Mouse (Mus musculus) cerebellum, adult 9-10 months (tissue): ENCODE measurements around the gene 1700018F24Rik.
"Not testable (repeated sequence)": the region's sequence is repeated elsewhere in the genome, so short reads cannot be mapped to it uniquely, and the experiment has no call there.

Experiments used
- DNase-seq: peaks from one replicate; pipeline ENCODE4 v3.0.0; 2022

The 1700018F24Rik gene

DNA sequence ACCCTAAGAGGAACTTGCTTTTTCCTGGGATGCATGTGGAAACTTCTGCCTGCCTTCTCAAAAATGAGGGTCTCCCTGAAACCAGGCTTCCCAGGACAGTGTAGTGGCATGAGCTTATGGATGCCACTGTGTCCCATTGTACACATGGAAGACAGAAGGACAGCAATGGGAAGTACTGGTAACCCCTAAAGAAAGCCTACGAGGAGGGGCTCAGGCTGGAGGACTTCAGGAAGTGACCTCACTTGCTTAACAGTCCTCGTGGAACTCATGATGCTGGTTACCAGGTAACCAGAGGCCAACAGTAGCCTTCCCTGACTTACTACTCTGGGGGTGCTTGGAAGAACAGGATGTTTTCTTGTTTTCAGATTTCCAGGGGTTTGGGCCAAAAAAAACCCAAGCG, at the start of gene 1700018F24Rik:
Gene 1700018F24Rik (plus strand): TSS at position 301 of the 400 bp plus-strand sequence.
- DNase-seq = not testable (repeated sequence)

DNA sequence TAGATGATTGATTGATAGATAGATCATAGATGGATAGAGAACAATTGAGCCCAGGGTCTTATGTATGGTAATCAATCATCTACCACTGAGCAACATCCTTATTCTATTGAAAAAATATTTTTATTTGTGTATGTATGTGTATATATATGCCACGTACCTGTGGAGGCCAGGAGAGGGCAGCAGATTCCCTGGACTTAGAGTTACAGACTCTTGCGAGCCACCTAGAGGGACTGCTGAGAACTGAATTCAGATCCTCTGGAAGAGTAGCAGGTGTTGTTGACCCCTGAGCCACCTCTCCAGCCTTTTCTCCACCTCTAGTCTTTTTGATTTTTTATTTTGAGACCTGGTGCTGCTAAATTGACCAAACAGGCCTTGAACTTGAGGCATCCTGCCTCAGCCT, 44.3 kb upstream of the 1700018F24Rik start:
- DNase-seq = no peak

DNA sequence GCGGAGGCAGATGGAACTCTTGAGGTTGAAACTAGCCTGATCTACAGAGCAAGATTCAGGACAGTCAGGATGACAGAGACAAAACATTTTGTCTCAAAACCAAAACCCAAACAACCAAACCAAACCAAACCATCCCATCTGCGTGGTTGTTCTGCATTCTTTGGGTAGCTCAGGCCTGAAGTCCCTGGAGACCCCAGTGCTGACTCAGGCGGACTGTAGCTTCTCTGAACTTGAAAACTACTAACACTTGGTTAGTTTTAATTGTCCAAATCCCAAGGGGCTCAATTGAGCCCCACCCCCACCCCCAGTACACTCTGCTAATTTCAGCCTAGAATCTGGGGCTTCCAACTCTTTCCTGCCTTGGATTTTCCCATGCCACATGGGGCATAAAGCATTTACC, 39.4 kb upstream of the 1700018F24Rik start:
- no peak for DNase-seq

DNA sequence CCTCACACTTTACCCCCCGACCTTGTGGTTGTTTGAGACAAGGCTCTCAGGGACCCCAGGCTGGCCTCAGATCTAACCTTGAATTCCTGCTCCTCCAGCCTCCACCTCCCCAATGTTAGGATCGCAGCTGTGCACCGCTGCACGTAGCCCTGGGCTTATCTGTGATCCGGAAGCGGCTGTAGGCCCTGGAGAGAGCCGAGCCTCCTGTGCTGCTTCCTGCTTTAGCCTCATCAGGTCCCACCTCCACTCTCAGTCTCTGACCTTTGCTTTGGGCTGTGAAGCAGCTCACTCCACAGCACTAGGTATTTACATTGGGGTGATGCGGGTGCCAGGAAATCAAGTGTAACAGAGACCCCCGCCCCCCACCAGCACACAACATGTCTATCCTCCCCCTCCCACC, 38.3 kb upstream of the 1700018F24Rik start:
- no peak for DNase-seq

DNA sequence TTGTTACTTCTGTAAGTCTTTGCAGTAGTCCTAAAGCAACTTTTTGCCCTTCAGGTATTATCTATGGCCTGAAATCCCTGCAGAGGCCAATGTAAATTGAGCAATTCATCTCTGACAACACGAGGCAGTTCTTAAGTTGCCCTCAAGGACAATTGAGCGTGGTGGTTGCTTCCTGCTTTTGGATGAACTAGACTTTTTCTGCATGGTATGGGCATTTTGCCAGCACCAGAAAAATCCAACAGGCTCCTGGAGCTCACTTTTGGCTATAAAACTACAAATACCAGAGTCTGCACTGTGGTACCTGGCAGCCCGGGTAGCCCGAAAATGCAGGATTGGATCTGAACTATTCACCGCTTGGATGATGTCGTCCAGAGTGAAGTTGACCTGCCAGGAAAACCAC, 37.2 kb upstream of the 1700018F24Rik start:
- no peak for DNase-seq

DNA sequence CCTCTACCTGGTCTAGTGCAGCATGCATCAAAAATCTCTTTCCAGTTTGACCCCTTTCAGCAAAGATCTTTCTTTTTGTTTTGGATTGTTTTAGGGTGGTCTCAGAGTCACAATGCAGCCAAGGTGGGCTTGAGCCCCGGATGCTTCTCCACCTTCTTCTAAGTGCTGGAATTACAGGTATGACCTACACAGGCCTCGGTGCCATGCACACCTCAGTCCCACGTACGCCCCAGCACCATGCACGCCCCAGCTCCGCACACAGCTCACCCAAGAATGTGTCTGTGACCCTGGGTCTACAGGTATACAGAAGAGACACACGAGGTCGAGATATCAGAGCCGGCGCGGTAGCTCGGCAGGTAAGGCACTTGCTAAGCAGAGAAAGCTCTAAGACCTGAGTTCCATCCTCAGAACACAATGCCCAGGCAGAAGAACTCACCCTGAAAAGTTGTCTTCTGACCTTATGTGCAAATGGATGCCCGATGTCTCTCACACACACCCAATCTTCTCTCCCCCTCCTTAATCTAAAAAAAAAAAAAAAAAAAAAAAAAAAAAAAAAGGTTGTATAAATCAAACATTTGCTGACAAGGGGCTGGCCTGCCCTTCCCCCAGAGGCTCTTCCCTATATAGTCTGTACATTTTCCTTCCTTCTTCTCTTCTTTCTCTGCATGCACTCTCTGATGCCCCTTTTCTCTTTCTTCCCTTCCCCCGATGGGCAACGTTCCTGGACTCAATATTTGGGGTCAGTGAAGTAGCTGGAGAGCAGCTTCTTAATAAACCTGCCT, 33.7 kb upstream of the 1700018F24Rik start:
- no peak for DNase-seq

DNA sequence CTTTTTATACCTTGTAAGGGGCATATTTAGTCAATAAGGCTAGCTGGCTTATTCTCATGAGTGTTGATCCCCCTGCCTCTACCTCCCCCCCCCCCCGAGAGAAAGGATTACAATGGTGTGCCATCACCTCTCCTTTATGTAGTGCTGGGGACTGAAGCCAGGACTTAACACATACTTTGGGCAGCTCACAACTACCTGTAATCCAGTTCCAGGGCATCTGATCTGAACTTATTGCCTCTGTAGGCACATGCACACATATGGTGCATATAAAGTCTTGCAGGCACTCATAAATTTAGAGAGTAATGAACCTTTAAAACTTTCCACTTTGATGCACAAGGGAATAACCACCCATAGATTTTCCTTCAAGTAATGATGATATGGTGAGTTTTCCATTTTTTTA, 28.5 kb upstream of the 1700018F24Rik start:
- DNase-seq = no peak

DNA sequence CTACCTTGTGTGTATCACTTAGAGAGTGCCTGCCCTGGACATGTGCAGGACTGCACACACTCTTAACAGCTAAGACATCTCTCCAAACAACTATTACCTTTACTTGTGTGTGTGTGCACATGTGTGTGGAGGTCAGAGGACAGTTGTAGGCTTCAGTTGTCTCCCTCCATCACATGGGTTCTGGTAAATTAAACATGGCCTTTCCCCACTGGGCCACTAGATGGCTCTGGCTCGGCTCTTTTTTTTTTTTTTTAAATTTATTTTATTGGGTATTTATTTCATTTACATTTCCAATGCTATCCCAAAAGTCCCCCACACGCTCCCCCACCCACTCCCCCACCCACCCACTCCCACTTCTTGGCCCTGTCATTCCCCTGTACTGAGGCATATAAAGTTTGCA, 26.0 kb upstream of the 1700018F24Rik start:
- DNase-seq = not testable (repeated sequence)

DNA sequence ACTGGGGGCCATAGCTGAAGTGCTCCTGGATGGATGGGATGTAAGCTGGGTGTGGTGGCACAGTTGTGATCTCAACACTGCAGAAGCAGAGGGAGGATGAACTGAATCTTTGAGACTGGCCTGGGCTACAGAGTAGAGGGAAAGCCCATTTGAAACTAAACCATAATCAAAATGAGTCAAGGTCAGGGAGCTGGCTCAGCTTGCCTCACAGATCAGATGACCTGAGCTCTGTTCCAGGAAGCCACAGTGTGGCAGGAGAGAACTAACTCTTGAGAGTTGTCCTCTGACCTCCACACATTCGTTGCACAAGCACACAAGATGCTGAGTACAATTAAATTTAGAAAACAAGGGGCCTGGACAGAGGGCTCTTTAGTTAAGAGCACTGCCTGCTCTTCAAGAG, 22.5 kb upstream of the 1700018F24Rik start:
- not testable (repeated sequence) for DNase-seq

DNA sequence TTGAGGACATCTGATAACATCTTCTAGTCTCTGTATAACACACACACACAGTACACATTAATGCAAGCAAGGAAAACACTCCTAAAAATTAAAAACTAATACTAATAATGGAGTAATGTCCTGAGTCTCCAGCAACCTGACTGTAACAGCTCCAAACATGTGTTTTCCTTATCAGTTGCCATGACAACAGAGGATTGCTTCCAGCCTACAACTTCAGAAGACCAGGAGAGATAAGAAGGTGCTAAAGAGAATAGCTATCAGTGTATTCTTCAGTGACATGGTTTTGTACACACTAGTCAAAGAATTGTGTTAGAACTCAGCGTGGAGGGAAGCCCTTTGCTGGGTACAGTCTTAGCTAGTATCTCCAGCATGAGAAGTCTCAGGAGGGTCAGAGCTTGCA, 22.1 kb upstream of the 1700018F24Rik start:
- DNase-seq = not testable (repeated sequence)

DNA sequence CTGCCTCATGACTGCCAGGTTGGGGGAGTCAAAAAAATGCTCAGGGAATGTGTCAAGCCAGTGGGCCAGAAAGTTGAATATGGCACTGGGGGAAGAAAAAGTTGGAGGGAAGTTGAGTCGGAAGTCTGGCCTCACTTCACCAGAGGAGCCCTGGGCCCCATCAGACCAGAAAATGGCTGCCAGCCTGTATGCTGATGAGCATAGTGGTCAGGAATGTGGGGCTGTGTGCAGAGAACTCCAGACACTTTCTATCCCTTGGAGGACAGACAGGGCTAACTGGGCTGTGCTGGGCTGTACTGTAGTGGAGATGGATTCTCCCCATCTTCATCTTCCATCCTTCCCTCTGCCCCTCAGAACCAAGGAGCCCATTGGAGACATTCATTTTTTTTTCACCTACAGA, 12.3 kb upstream of the 1700018F24Rik start:
- not testable (repeated sequence) for DNase-seq

DNA sequence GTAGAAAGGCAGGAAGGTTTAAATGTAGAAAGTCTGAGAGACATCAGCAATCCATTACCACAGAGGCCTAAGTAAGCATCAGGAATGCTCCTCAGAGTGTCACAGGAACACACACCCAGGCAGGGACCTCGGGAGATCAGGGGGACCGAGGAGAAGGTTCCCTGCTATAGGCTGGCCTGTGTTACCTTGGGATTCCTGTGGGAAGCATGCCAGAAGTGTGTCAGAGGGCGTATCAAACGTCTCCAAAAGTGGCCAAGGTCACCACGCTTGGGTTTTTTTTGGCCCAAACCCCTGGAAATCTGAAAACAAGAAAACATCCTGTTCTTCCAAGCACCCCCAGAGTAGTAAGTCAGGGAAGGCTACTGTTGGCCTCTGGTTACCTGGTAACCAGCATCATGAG, 10.4 kb upstream of the 1700018F24Rik start, which contains the start of gene Gm4871:
Gene Gm4871 (minus strand): TSS at position 364 of the 400 bp plus-strand sequence.
- DNase-seq = not testable (repeated sequence)

DNA sequence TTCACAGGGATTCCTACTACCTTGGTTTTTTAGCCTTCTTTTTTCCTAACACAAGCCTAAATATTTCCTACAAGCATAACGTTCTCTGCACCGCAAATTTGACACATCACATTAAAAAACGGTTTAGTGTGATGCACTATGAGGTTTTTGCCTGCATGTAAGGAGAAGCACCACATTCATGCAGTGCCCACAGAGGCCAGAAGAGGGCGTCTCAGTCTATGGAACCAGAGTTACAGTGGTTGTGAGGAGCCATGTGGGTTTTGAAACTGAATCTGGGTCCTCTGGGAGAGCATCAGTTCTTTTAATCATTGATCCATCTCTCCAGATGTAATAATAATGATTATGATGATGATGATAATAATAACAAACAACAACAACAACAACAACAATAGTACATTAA, 1.2 kb upstream of the 1700018F24Rik start:
- no peak for DNase-seq

DNA sequence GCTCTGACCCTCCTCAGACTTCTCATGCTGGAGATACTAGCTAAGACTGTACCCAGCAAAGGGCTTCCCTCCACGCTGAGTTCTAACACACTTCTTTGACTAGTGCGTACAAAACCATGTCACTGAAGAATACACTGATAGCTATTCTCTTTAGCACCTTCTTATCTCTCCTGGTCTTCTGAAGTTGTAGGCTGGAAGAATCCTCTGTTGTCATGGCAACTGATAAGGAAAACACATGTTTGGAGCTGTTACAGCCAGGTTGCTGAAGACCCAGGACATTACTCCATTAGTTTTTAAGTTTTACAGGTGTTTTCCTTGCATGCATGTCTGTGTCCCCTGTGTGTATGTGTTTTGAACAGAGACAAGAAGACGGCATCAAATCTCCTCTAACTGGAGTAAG, 11.4 kb downstream of the 1700018F24Rik start:
- not testable (repeated sequence) for DNase-seq

DNA sequence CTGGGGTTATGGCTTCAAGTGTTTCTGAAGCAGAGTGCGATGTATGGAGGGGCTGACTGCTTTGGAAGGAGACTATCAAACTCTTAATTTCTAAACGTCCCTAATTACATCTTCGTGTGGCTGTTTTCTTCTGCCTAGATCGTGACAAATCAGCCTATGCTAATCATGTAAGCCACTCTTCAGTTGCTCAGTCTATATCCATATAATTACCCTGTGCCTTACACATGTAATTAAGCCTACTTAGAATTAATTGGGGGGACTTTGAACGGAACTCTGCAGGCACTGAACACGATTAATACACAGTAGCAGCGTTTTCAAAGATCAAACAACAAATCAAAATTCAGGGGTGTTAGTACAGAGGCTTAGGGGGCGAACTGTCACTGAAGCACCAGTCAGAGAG, 15.1 kb downstream of the 1700018F24Rik start:
- DNase-seq = no peak

DNA sequence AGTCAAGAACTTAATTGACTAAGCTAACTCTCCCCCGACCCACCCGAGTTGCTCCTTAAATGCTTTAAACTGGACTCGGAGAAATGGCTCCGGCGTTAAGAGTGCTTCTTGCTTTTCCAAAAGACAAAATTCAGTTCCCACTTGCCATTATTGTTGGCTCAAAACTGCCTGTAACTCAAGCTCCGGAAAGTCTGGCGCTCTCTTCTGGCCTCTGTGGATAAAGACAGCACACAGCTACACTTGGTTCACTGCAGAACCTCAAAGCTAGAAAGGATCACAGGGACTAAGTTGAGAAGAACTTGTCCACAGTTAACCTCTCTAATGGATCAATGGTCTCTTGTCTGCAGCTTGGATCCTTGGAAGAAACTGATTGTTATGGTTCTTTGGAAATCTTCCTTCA, 15.9 kb downstream of the 1700018F24Rik start:
- no peak for DNase-seq

DNA sequence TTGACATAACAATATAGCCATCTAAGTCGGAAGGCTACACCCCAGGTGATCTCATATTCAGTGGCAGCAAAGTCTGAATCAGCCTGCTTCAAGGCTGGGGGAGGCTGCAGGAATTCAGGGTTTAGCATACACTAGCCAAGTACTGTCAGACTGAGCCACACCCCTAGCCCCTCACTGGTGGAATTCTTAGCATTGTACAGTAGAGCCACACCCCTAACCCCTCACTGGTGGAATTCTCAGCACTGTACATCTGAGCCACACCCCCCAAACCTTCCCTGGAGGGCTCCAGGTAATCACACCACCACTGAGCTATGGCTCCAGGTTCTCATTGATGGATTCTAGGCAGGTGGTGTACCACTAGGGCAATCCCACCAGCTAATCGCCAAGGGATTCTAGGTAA, 16.7 kb downstream of the 1700018F24Rik start:
- no peak for DNase-seq

DNA sequence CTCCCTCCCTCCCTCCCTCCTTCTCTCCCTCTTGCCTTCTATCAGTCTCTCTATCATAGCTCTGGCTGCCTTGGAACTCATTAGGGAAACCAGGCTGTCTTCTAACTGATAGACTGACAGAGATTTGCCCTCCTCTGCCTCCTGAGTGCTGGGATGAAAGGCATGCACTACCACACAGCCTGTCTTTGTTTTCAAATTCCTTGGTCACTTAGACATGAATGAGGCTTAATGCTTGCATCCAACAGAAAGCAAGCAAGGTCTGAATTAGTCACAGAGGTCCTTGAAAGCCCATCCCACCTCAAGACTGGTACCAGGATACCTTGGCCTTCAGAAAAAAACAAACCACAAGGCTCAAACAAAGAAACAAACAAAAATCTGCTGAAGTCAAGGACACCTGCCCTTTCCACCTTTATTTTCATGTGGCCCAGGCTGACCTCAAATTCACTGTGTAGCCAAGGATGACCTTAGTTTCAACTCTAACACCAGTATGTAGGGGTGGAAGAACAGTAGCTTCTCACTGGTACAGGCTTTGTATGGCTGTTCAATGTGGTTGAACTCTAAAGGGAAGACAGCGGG, 22.1 kb downstream of the 1700018F24Rik start:
- no peak for DNase-seq

DNA sequence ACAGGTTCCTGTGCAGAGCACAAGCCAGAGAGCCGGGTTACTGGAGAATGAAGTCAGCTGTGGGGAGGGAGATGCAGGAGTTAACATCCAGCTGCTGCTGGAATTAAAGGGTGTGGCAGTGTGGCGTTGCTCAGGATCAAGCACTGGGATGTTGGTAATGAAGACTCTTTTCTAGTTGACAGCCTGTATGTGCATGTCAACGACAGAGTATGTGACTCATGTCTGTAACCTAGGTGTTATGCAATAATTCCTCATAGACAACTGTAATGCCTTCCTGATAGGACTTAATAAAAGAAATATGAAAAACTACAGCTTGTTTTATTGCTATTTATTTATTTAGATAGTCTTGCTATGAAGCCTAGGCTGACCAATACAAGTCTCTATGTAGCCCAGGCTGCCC, 26.1 kb downstream of the 1700018F24Rik start:
- no peak for DNase-seq

DNA sequence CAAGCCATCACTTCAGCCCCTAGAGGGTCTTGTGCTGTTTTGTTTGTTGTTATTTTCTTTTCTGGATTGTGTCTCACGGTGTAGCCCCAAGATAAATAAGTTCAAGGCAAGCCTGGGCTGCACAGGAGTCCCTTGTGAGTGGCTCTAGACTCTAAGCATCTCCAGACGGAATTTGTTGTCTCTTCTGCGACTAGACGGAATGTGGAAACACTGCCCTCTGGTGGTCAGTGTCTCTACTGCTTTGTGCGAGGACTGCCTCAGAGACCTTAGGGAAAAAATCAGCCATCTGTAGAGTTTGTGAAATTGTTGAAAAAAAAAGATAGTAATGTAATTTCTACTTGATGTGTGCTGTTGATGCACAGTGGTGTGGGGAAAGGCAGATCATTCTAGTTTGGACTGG, 26.9 kb downstream of the 1700018F24Rik start:
- DNase-seq = peak; percentile 60

DNA sequence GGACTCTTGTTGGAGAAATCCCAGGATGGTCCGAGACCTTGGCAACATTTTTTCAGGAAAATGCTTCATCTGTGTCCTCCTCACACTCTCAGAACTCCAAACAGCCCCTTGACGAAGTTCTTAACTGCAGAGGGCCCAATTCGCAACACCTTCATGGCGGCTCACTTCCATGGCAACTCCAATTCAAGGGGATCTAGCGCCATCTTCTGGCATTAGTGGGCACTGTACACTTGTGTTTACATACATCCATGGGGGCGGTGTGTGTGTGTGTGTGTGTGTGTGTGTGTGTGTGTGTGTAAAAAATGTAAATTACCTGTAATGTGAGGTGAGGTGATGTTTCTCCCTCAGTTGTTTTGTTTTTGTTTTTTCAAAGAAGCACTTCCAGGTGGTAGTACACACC, 28.6 kb downstream of the 1700018F24Rik start:
- no peak for DNase-seq

DNA sequence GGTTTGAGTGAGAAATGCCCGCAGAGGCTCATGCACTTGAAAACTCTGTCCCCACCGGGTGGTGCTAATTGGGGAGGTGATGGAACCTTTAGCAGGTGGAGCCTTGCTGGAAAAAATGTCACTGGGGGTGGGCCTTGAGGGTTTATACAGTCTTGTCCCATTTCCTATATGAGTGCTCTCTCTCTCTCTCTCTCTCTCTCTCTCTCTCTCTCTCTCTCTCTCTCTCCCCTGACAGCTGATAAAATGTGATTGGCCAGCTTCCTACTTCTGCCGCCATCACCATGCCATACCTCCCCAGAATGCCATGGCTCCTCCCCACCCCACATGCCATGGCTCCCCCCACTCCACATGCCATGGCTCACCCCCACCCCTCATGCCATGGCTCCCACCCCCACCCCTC, 32.3 kb downstream of the 1700018F24Rik start:
- DNase-seq = no peak

DNA sequence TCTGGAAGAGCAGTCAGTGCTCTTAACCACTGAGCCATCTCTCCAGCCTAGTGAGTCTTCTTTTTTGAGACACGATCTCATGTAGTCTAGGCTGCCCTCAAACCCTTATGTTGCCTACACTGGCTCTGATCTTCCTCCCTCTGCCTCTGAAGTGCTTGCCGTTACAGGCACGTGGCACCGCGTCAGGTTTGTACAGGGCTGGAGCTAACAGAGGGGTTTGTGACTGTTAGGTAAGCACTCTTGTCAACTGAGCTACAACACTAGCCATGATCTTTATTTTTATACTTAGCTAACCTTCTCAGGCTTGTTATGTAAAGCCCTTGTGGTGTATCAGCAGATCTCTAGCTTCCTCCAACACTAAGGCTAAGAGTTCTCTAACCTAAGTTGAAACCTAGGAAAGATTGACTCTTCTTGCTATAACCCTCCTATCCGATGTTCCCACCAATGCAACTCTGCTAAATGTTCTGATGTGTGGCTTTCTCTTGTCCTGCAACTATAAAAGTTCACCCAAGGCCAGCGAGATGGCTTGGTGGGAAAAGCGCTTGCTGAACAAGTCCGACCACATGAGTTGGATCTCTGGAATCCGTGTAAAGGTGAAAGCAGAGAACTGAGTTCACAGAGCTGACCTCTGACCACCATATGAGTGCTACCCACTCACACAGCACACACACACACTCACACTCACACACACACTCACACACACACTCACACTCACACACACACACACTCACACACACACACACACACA, 39.2 kb downstream of the 1700018F24Rik start:
- no peak for DNase-seq

DNA sequence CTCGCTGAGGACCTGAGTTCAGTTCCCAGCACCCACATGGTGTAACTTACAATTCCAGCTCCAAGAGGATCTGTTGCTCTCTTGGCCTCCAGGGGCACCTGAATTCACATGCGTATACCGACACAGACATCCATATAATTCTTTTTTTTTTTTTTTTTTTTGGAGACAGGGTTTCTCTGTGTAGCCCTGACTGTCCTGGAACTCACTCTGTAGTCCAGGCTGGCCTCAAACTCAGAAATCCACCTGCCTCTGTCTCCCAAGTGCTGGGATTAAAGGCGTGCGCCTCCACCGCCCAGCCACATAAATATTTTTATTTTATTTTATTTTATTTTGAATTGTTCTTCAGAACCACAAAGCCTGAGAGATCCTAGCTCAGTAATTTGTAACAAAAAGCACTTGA, 40.4 kb downstream of the 1700018F24Rik start:
- not testable (repeated sequence) for DNase-seq
